Mouse (Mus musculus) neural tube, embryonic 15.5 days (tissue): ENCODE data around the gene Mafk. TPM values are rescaled to one million over a fixed set of nuclear protein-coding genes. Genes with fewer than 3 reads are reported as not detected.

Experiments used
- ATAC-seq: fragments of 200-750 bp; cut with Nextera tagmentation; 2 replicates; pipeline ENCODE4 v1.8.0; 2017; ENCODE audit warnings: mild to moderate bottlenecking, moderate TSS enrichment, moderate library complexity; ENCODE audit not compliant: low FRiP score
- H3K27ac ChIP-seq: fragments of 300-500 bp; sonication (generic); replicated peaks from 2 replicates; pipeline ENCODE4 v1.5.1; 2015; ENCODE audit warnings: mild to moderate bottlenecking, inconsistent platforms
- H3K27me3 ChIP-seq: fragments of 300-500 bp; sonication (generic); replicated peaks from 2 replicates; pipeline ENCODE4 v1.6.1; 2015; ENCODE audit warnings: inconsistent platforms
- H3K36me3 ChIP-seq: fragments of 300-500 bp; sonication (generic); 2 replicates; pipeline ENCODE4 v1.6.1; 2015; ENCODE audit warnings: inconsistent platforms
- H3K4me1 ChIP-seq: fragments of 300-500 bp; sonication (generic); 2 replicates; pipeline ENCODE4 v1.6.1; 2015; ENCODE audit warnings: inconsistent platforms
- H3K4me2 ChIP-seq: fragments of 300-500 bp; sonication (generic); 2 replicates; pipeline ENCODE4 v1.6.1; 2015; ENCODE audit warnings: inconsistent platforms, mild to moderate bottlenecking, moderate library complexity
- H3K4me3 ChIP-seq: fragments of 300-500 bp; sonication (generic); replicated peaks from 2 replicates; pipeline ENCODE4 v1.5.1; 2015; ENCODE audit warnings: mild to moderate bottlenecking, inconsistent platforms
- H3K9ac ChIP-seq: fragments of 300-500 bp; sonication (generic); replicated peaks from 2 replicates; pipeline ENCODE4 v1.6.1; 2015; ENCODE audit warnings: mild to moderate bottlenecking, inconsistent platforms
- H3K9me3 ChIP-seq: fragments of 300-500 bp; sonication (generic); replicated peaks from 2 replicates; pipeline ENCODE4 v1.6.1; 2016; ENCODE audit warnings: inconsistent platforms
- WGBS: fragments of 180-500 bp; shearing (Covaris S2); methylation state at CpG from one replicate; pipeline ENCODE4 v1.1.7; 2015; ENCODE audit warnings: mixed read lengths; 5-methylcytosine and 5-hydroxymethylcytosine counted together
- polyA plus RNA-seq: library from polyadenylated mRNA; unstranded; fragments of >200 nt; fragmentation: Nextera tagmentation; extraction: Ambion mirVana; gene quantifications from 2 replicates; pipeline ENCODE4 v1.2.1, GENCODE M21; 2015

Gene Mafk
- polyA plus RNA-seq, 1 experiment from 2014 or later: 10.8 TPM

GRCm38 (mm10) chr5:139809397-139809796, 18.1 kb downstream of the Mafk start:
- WGBS: 59% methylated on average over 4 of the region's 4 CpGs
- Histone ChIP-seq H3K9me3 (no peaks in the 10 kb centered on the region), H3K36me3 (no peaks in the 10 kb centered on the region), H3K9ac (no peak overlapping the region), H3K27me3 (peaks cover 19% of the 10 kb centered on the region), H3K27ac (no peak overlapping the region), H3K4me1 (no peaks in the 10 kb centered on the region), H3K4me3 (no peak overlapping the region), H3K4me2 (no peak overlapping the region)
- no peak for ATAC-seq

DNA sequence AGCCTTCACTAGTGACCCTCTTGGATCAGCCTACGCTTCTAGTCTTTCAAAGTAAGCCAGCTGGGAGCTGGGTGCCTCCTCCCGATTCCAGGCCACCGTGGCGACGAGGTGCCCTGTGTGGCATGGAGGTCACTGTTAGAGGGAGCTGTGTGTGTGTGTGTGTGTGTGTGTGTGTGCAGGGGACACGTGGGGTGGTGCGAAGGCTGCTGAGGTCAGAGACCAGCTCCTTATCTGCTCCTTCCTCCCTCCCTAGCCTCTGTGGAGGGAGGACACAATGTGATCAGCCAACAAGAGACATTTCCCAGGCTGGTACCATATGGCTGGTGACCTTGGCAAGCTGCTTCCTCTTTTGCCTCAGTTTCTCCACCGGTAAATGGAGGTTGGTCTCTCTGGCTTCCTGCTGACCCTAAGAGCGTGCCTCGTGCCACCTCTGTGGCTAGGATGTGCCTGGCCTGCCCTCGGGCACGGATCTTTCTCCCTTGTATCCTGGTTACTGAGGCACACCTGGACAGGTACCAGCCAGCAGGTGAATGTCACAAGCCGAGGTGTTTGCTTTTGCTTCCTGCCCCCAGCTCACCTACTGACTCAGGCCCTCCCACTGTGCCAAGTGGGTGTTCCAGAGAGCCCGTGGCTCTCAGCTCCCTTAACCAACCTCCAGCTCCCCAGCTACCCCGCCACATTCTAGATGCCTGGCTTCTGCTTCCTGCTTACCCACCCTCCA, 20.5 kb downstream of the Mafk start:
- H3K27ac ChIP-seq: no peak overlapping the region
- no peak for ATAC-seq
- H3K4me1 ChIP-seq: no peaks in the 10 kb centered on the region
- no peak overlapping the region for H3K9ac ChIP-seq
- no peak overlapping the region for H3K4me2 ChIP-seq
- peaks cover 35% of the 10 kb centered on the region for H3K27me3 ChIP-seq
- H3K9me3 ChIP-seq: no peaks in the 10 kb centered on the region
- no peaks in the 10 kb centered on the region for H3K36me3 ChIP-seq
- WGBS: 77% methylated on average over 15 of the region's 15 CpGs
- no peak overlapping the region for H3K4me3 ChIP-seq

DNA sequence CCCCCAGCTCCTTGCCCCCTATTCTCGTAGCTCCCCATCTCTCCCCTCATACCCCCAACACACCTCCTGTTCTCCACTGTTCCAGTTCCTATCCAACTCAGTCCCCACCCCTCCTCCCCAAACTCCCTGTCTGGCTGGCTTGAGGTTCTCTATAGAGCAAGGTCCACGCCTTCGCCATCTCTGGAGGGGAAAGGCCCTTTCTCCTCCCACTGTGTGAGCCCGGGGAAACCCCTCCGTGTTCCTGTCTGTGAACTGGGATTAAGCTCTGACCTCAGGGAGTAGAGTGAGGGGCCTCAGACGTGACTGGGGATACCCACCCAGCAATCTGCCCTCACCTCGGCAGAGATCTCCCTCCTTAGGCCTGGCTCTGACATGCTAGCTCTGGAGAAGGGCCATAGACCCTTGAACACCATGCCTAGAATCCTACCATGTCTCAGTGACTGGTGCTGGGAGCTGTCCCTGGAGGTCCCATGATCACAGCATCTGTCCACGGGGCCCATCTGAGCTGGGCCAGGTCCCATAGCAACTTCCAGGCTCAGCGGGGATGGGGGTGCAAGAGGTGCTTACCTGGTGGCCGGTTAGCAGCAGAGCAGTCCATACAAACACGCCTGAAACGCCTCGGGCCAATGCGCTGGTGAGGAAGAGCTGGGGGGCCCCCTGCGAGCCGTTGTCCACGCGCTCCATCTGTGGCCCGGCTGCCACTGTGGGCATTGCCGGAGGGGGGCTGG, 21.2 kb downstream of the Mafk start:
- no peaks in the 10 kb centered on the region for H3K9me3 ChIP-seq
- 70% methylated on average over 20 of the region's 20 CpGs for WGBS
- no peak for ATAC-seq
- H3K9ac ChIP-seq: no peak overlapping the region
- H3K4me3 ChIP-seq: no peak overlapping the region
- H3K27me3 ChIP-seq: peaks cover 35% of the 10 kb centered on the region
- H3K4me1 ChIP-seq: no peaks in the 10 kb centered on the region
- no peaks in the 10 kb centered on the region for H3K36me3 ChIP-seq
- H3K4me2 ChIP-seq: no peak overlapping the region
- H3K27ac ChIP-seq: no peak overlapping the region

DNA sequence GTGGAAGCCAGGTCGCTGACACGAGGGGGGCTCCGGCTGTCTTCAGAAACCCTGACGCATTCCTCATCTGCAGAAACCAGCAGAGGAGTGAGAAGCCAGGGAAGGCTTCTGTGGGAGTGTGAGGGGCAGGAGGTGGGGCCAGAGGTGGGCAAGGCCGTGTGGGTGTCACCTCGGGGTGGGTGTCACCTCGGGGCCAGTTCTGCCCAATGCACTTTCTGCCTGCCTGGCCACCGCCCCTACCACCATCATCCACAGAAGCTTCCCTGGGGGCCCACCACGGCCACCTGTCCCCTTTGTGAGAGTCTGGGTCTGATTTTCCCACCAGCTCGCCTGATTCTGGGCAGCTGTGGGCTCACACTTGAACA, 21.8 kb downstream of the Mafk start:
- no peak overlapping the region for H3K9ac ChIP-seq

DNA sequence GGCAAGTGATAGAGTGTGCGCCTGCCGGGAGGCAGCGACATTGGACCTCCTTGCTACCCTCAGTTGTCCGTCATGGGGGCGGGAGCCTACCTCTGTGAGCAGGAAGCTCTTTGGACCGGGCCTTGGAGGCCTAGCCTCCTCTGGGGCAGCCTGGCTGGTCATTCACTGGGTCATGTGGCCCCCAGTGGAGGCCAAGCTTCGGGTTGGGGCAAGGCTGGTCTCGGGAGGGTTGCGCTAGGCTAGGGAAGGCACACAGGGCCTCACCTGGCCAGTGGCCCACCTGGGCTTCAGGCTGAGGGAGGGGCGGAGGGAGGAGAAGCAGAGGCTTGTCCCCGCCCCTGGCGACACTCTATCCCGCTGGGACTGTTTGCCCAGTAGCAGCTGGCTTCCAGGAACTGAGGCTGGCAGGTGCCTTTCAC, 22.7 kb downstream of the Mafk start:
- 15% methylated on average over 13 of the region's 13 CpGs for WGBS
- ATAC-seq: no peak
- Histone ChIP-seq H3K9me3 (no peaks in the 10 kb centered on the region), H3K9ac (no peak overlapping the region), H3K4me3 (no peak overlapping the region), H3K27ac (no peak overlapping the region), H3K36me3 (no peaks in the 10 kb centered on the region), H3K4me2 (no peak overlapping the region), H3K4me1 (no peaks in the 10 kb centered on the region), H3K27me3 (peaks cover 35% of the 10 kb centered on the region)

More for the DNA sequence above, 21.8 kb downstream of the Mafk start:
- no peak for ATAC-seq
- Histone ChIP-seq H3K27me3 (peaks cover 35% of the 10 kb centered on the region), H3K27ac (no peak overlapping the region), H3K4me3 (no peak overlapping the region), H3K4me2 (no peak overlapping the region), H3K4me1 (no peaks in the 10 kb centered on the region), H3K36me3 (no peaks in the 10 kb centered on the region), H3K9me3 (no peaks in the 10 kb centered on the region)
- WGBS: 43% methylated on average over 10 of the region's 10 CpGs

- H3K27ac ChIP-seq: no peak overlapping the region
- peaks cover 35% of the 10 kb centered on the region for H3K27me3 ChIP-seq
- H3K36me3 ChIP-seq: no peaks in the 10 kb centered on the region
- no peak overlapping the region for H3K4me2 ChIP-seq
- H3K9me3 ChIP-seq: no peaks in the 10 kb centered on the region
- no peaks in the 10 kb centered on the region for H3K4me1 ChIP-seq
- 79% methylated on average over 6 of the region's 6 CpGs for WGBS
- H3K4me3 ChIP-seq: no peak overlapping the region
- ATAC-seq: no peak
- H3K9ac ChIP-seq: no peak overlapping the region
Measured at GRCm38 (mm10) chr5:139815964-139816363, 24.7 kb downstream of the Mafk start.

GRCm38 (mm10) chr5:139816445-139816844, 25.1 kb downstream of the Mafk start:
- Histone ChIP-seq H3K36me3 (peaks cover 2% of the 10 kb centered on the region; the same call in 1 of the 2 replicates), H3K4me2 (no peak overlapping the region), H3K9ac (no peak overlapping the region), H3K4me1 (no peaks in the 10 kb centered on the region), H3K27ac (no peak overlapping the region), H3K9me3 (no peaks in the 10 kb centered on the region), H3K27me3 (peaks cover 35% of the 10 kb centered on the region), H3K4me3 (no peak overlapping the region)
- ATAC-seq: no peak

GRCm38 (mm10) chr5:139817292-139817691, 26.0 kb downstream of the Mafk start:
- Histone ChIP-seq H3K9me3 (no peaks in the 10 kb centered on the region), H3K27me3 (peaks cover 35% of the 10 kb centered on the region), H3K27ac (no peak overlapping the region), H3K9ac (no peak overlapping the region), H3K36me3 (peaks cover 10% of the 10 kb centered on the region), H3K4me1 (peaks cover 5% of the 10 kb centered on the region; the same call in 1 of the 2 replicates), H3K4me3 (no peak overlapping the region), H3K4me2 (no peak overlapping the region)
- ATAC-seq: no peak
- WGBS: 10% methylated on average over 1 of the region's 1 CpGs

DNA sequence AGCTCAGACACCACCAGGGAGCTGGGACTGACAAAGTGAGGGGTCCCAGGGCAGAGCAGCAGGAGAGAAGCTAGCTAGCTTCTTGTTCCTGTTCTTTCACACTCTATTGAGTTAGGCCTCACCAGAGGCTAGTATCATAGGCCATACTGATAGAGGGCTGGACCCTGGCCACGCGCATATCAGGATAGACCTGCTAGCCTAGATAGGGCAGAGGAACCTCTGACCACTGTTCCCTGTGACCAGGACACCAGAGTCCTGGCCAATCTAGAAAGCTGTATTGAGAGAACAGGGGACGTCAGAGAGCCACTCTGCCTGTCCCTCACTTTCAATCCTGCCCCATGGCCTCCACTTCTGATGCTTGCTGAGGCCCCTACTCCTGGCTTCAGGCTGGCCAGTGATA, 26.7 kb downstream of the Mafk start:
- Histone ChIP-seq H3K36me3 (peaks cover 17% of the 10 kb centered on the region), H3K27me3 (peaks cover 28% of the 10 kb centered on the region), H3K9me3 (no peaks in the 10 kb centered on the region), H3K4me1 (peaks cover 5% of the 10 kb centered on the region; the same call in 1 of the 2 replicates), H3K4me3 (no peak overlapping the region), H3K27ac (no peak overlapping the region), H3K9ac (no peak overlapping the region), H3K4me2 (no peak overlapping the region)
- 89% methylated on average over 3 of the region's 3 CpGs for WGBS
- ATAC-seq: no peak

DNA sequence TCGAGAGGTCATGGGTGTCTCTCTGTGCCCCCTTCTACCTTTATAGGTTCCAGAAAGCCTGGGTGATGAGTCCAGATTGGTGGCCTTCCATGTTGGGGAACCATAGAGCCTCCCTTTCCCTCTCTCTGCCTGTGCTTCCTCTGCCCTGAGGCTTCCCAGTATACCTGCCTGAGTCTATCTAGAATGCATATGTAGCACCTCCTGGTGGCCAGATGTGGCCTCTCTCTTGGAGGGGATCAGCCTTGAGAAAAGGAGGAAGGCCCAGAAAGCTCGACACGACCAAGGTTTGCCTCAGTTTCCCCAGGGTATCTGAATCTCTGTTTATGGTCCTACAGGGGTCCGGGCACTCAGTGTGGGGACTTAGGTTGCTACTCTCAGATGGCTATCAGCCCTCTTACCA, 27.5 kb downstream of the Mafk start:
- 60% methylated on average over 4 of the region's 4 CpGs for WGBS
- no peak overlapping the region for H3K4me2 ChIP-seq
- H3K27ac ChIP-seq: no peak overlapping the region
- ATAC-seq: no peak
- peaks cover 24% of the 10 kb centered on the region for H3K36me3 ChIP-seq
- H3K9me3 ChIP-seq: no peaks in the 10 kb centered on the region
- H3K27me3 ChIP-seq: peaks cover 23% of the 10 kb centered on the region
- H3K9ac ChIP-seq: no peak overlapping the region
- H3K4me1 ChIP-seq: peaks cover 5% of the 10 kb centered on the region; the same call in 1 of the 2 replicates
- no peak overlapping the region for H3K4me3 ChIP-seq

DNA sequence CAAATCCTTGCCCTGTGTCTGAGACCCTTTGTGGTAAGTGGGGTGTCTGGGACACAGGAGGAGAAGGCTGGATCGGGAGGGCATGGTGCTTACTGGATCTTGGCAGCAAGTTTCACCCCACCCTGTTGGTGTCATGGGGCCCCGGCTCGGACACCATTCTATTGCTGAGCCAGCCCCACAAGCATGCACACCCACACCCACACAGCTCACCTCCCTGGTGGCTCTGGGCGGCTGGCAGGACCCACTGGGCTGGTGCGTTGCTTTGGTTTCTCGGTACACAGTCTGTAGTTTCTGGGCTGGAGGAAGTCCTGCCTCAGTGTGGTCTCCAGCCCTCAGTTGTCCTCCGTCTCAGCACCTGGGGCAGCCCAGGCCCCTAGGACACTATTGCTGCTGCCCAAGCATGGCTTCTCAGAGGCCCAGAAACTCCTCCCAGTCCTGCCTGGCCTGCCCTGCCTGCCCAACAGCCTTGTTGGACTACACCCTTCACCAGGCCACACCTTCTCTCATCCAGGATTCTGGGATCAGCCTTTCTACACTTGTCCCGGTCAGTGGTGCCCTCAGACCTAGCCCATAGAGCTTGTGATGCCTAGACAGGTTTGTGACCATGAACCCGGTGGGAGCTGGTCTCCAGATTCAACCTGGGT, 28.3 kb downstream of the Mafk start, which contains the start of gene Tmem184a:
Gene Tmem184a, minus strand, starts transcription at position 380 of the 644 bp plus-strand sequence.
- Histone ChIP-seq H3K4me1 (peaks cover 8% of the 10 kb centered on the region), H3K27me3 (peaks cover 14% of the 10 kb centered on the region), H3K9me3 (no peaks in the 10 kb centered on the region), H3K36me3 (peaks cover 27% of the 10 kb centered on the region), H3K4me2 (no peak within 1 kb of the TSS), H3K27ac (no peak within 1 kb of the TSS), H3K9ac (no peak within 1 kb of the TSS), H3K4me3 (no peak within 1 kb of the TSS)
- ATAC-seq: no peak
- 89% methylated on average over 9 of the region's 9 CpGs for WGBS
